Mouse (Mus musculus) spleen, adult 2 months (tissue): ENCODE measurements around the gene Adcy4.

Experiments used
- CTCF ChIP-seq: fragments of 200-500 bp; IDR thresholded peaks from 2 replicates; pipeline ENCODE4 v1.5.1; 2011; ENCODE audit warnings: mild to moderate bottlenecking, inconsistent platforms; ENCODE audit not compliant: insufficient read depth, insufficient read length, insufficient replicate concordance; ENCODE audit errors: extremely low read depth
- POLR2A ChIP-seq: fragments of 200-500 bp; IDR thresholded peaks from 2 replicates; pipeline ENCODE4 v1.6.1; 2011; ENCODE audit warnings: low read depth, low read length, inconsistent platforms

GRCm38 (mm10) chr14:55723433-55723832 lies 60.5 kb downstream of the Adcy4 start:
- TF ChIP-seq CTCF (no peak), POLR2A (no peak)
